Mouse (Mus musculus): ENCODE results near the gene Gja6. TPM values are rescaled to one million over a fixed set of nuclear protein-coding genes. Genes with fewer than 3 reads are reported as not detected.

Gja6 gene
- polyA plus RNA-seq, 1 experiment = 0.22 TPM

- Histone ChIP-seq H3K4me1 (ENCODE audit: control insufficient read depth, insufficient read depth, low read length) (no peaks in the 10 kb centered on the region), H3K4me3 (replicated peaks; ENCODE audit: extremely low read depth, low read depth, low read length) (no peak overlapping the region)
- no peak for DNase-seq
- 87% methylated on average over 2 of the region's 2 CpGs for WGBS
- TF ChIP-seq CTCF (IDR thresholded peaks at IDR 0.05; ENCODE audit: insufficient read depth, low read length) (no peak), POLR2A (IDR thresholded peaks at IDR 0.05; ENCODE audit: borderline replicate concordance, extremely low read depth, low read depth, low read length) (no peak)
These were observed 5.7 kb downstream of the Gja6 start for GRCm38 (mm10) chrX:160901118-160901517.

DNA sequence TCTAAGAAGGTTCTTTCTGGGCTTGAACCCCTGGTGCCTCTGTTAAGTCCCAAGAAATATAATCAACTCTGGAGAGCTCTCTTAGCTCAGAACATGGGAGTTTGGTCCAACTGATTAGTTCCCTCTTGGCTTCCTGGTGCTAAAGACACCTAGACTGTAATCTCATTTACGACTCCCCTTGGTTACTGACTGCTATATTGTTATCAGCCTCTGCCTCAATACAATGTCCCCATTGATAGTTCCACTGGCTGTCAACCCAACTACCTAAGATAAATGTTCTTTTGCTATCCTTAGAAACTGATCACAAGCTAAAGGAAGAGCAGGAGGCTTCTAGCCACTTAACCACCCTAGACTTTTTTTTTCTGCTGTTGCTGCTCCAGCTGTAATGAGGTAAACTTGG is 14.8 kb downstream of the Gja6 start:
- WGBS = 70% methylated on average over 1 of the region's 1 CpGs
- DNase-seq = no peak
- TF ChIP-seq POLR2A (IDR thresholded peaks at IDR 0.05; ENCODE audit: borderline replicate concordance, extremely low read depth, low read depth, low read length) (no peak), CTCF (IDR thresholded peaks at IDR 0.05; ENCODE audit: insufficient read depth, low read length) (no peak)
- Histone ChIP-seq H3K4me1 (ENCODE audit: control insufficient read depth, insufficient read depth, low read length) (no peaks in the 10 kb centered on the region), H3K4me3 (replicated peaks; ENCODE audit: extremely low read depth, low read depth, low read length) (no peak overlapping the region)

- no peak overlapping the region for H3K4me3 ChIP-seq (replicated peaks; ENCODE audit: extremely low read depth, low read depth, low read length)
- WGBS = 56% methylated on average over 2 of the region's 2 CpGs
- no peak for DNase-seq
- no peaks in the 10 kb centered on the region for H3K4me1 ChIP-seq (ENCODE audit: control insufficient read depth, insufficient read depth, low read length)
- TF ChIP-seq POLR2A (IDR thresholded peaks at IDR 0.05; ENCODE audit: borderline replicate concordance, extremely low read depth, low read depth, low read length) (no peak), CTCF (IDR thresholded peaks at IDR 0.05; ENCODE audit: insufficient read depth, low read length) (no peak)
These were observed 20.6 kb downstream of the Gja6 start for GRCm38 (mm10) chrX:160886301-160886700.

DNA sequence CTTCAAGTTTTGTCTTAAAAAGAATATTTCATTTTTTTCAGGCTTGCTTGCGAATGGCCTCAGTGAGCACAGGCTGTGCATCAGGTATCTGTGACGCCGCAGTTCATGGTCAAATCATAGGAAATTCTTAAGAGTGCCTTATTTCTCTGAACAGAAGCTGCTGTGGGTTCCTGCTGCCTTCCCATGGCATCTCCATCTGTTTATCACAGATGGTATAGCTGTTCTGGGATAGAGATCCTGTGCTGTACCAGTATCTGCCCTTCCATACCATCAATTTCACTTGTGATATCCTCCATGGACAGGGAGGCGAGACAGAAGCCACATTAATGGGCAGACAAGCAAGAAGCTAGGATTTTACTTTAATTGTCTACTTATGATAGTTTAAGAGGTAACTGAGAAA is 40.3 kb downstream of the Gja6 start:
- 85% methylated on average over 4 of the region's 4 CpGs for WGBS
- no peak overlapping the region for H3K4me3 ChIP-seq (replicated peaks; ENCODE audit: extremely low read depth, low read depth, low read length)
- no peaks in the 10 kb centered on the region for H3K4me1 ChIP-seq (ENCODE audit: control insufficient read depth, insufficient read depth, low read length)
- no peak for DNase-seq
- no peak for TF ChIP-seq CTCF (IDR thresholded peaks at IDR 0.05; ENCODE audit: insufficient read depth, low read length)
- no peak for TF ChIP-seq POLR2A (IDR thresholded peaks at IDR 0.05; ENCODE audit: borderline replicate concordance, extremely low read depth, low read depth, low read length)

GRCm38 (mm10) chrX:160865022-160865421 is 41.8 kb downstream of the Gja6 start:
- TF ChIP-seq CTCF (IDR thresholded peaks at IDR 0.05; ENCODE audit: insufficient read depth, low read length) (no peak), POLR2A (IDR thresholded peaks at IDR 0.05; ENCODE audit: borderline replicate concordance, extremely low read depth, low read depth, low read length) (no peak)
- no peak for DNase-seq
- Histone ChIP-seq H3K4me3 (replicated peaks; ENCODE audit: extremely low read depth, low read depth, low read length) (no peak overlapping the region), H3K4me1 (ENCODE audit: control insufficient read depth, insufficient read depth, low read length) (no peaks in the 10 kb centered on the region)
- 90% methylated on average over 4 of the region's 4 CpGs for WGBS

- WGBS = 77% methylated on average over 4 of the region's 4 CpGs
- H3K4me1 ChIP-seq (ENCODE audit: control insufficient read depth, insufficient read depth, low read length) = no peaks in the 10 kb centered on the region
- no peak for TF ChIP-seq CTCF (IDR thresholded peaks at IDR 0.05; ENCODE audit: insufficient read depth, low read length)
- TF ChIP-seq POLR2A (IDR thresholded peaks at IDR 0.05; ENCODE audit: borderline replicate concordance, extremely low read depth, low read depth, low read length) = no peak
- no peak overlapping the region for H3K4me3 ChIP-seq (replicated peaks; ENCODE audit: extremely low read depth, low read depth, low read length)
- no peak for DNase-seq
These were observed 43.0 kb downstream of the Gja6 start for GRCm38 (mm10) chrX:160863689-160864383.

Other genes starting within 250 kb of the Gja6 start
- not detected in 2 replicates for gene Ppef1, start 171.3 kb downstream of the Gja6 start, polyA plus RNA-seq (2012; rRNA removed)
- gene Rs1, start 139.0 kb downstream of the Gja6 start, polyA plus RNA-seq (2012; rRNA removed) = not detected in 2 replicates
- 4.9 and 7.1 TPM in 2 replicates for gene Cdkl5, start 87.7 kb upstream of the Gja6 start, polyA plus RNA-seq (2012; rRNA removed)
- gene Scml2, start 210.1 kb upstream of the Gja6 start, polyA plus RNA-seq (2012; rRNA removed) = 0.20 and 0.33 TPM in 2 replicates